Mouse (Mus musculus) embryonic facial prominence, embryonic 12.5 days (tissue): ENCODE measurements around the gene Sh3bp5. TPM values are rescaled to one million over a fixed set of nuclear protein-coding genes. Genes with fewer than 3 reads are reported as not detected.

ENCODE experiments used
- ATAC-seq: fragments of 200-750 bp; cut with Nextera tagmentation; 2 replicates; pipeline ENCODE4 v1.8.0; 2017; ENCODE audit not compliant: insufficient number of reproducible peaks, insufficient read depth, low FRiP score, low TSS enrichment
- H3K27ac ChIP-seq: fragments of 300-500 bp; sonication (generic); 2 replicates; pipeline ENCODE4 v1.5.1; 2016; ENCODE audit warnings: mild to moderate bottlenecking
- H3K27me3 ChIP-seq: fragments of 300-500 bp; sonication (generic); 2 replicates; pipeline ENCODE4 v1.6.1; 2016; ENCODE audit warnings: mild to moderate bottlenecking, moderate library complexity
- H3K36me3 ChIP-seq: fragments of 300-500 bp; sonication (generic); 2 replicates; pipeline ENCODE4 v1.6.1; 2016; ENCODE audit warnings: mild to moderate bottlenecking
- H3K4me1 ChIP-seq: fragments of 300-500 bp; sonication (generic); 2 replicates; pipeline ENCODE4 v1.6.1; 2016
- H3K4me2 ChIP-seq: fragments of 300-500 bp; sonication (generic); replicated peaks from 2 replicates; pipeline ENCODE4 v1.6.1; 2016; ENCODE audit warnings: mild to moderate bottlenecking, moderate library complexity
- H3K4me3 ChIP-seq: fragments of 300-500 bp; sonication (generic); 2 replicates; pipeline ENCODE4 v1.5.1; 2016; ENCODE audit warnings: mild to moderate bottlenecking
- H3K9ac ChIP-seq: fragments of 300-500 bp; sonication (generic); 2 replicates; pipeline ENCODE4 v1.6.1; 2016; ENCODE audit warnings: mild to moderate bottlenecking, moderate library complexity
- H3K9me3 ChIP-seq: fragments of 300-500 bp; sonication (generic); 2 replicates; pipeline ENCODE4 v1.6.1; 2016; ENCODE audit warnings: mild to moderate bottlenecking, moderate library complexity
- WGBS: fragments of 180-500 bp; shearing (Covaris S2); methylation state at CpG from one replicate; pipeline ENCODE4 v1.1.7; 2016; 5-methylcytosine and 5-hydroxymethylcytosine counted together
- polyA plus RNA-seq: library from polyadenylated mRNA; unstranded; fragments of >200 nt; fragmentation: Nextera tagmentation; extraction: Ambion mirVana; gene quantifications from 2 replicates; pipeline ENCODE4 v1.2.1, GENCODE M21; 2016

The Sh3bp5 gene
- polyA plus RNA-seq, 1 experiment from 2014 or later, result 34.7 TPM

DNA sequence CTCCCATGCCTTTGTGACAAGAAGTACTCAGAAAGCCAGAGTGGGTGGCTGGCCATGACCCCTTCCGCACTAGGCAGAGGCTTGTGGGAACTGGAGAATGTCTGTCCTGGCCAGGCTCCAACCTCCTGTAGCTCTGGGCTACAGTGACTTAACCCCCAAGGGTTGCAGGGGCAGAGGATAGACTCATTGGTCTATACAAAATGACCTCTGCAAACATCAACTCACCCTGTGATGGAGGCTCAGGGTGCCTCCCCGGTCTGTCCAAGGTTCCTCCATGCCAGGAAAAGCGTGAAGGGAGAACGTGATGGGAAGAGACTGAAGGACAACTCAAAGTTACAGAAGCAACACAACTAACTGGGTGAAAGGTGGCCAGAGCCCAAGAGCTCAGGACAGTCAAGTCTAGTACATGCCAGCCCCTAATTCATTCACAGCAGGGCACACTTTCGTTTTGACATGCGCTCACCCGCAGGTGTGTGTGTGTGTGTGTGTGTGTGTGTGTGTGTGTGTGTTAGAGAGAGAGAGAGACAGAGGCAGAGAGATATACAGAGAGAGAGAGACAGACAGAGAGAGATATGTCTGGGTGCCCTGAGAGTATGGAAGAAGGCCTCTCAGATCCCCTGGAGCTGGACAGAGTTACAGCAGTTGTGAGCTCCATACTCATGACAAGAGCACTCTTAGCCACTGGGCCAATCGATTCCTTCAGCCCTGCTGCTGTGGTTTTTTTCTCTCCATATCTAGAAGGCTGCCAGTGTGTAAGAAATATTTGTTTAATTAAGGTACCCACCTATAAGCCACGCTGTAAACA is 37.9 kb downstream of the Sh3bp5 start:
- ATAC-seq, result no peak
- Histone ChIP-seq H3K4me3 (no peak overlapping the region), H3K27me3 (no peaks in the 10 kb centered on the region), H3K36me3 (peaks cover 9% of the 10 kb centered on the region; the same call in 1 of the 2 replicates), H3K4me2 (no peak overlapping the region), H3K27ac (no peak overlapping the region), H3K9me3 (no peaks in the 10 kb centered on the region), H3K4me1 (peaks cover 4% of the 10 kb centered on the region; the same call in 1 of the 2 replicates), H3K9ac (no peak overlapping the region)
- 84% methylated on average over 9 of the region's 9 CpGs for WGBS

GRCm38 (mm10) chr14:31397353-31397752 is 38.5 kb downstream of the Sh3bp5 start:
- WGBS, result 87% methylated on average over 12 of the region's 12 CpGs
- no peak overlapping the region for H3K4me3 ChIP-seq
- H3K9me3 ChIP-seq, result no peaks in the 10 kb centered on the region
- no peaks in the 10 kb centered on the region for H3K27me3 ChIP-seq
- H3K27ac ChIP-seq, result no peak overlapping the region
- no peak overlapping the region for H3K4me2 ChIP-seq
- H3K4me1 ChIP-seq, result peaks cover 2% of the 10 kb centered on the region; the same call in 1 of the 2 replicates
- H3K9ac ChIP-seq, result no peak overlapping the region
- H3K36me3 ChIP-seq, result peaks cover 9% of the 10 kb centered on the region; the same call in 1 of the 2 replicates
- ATAC-seq, result no peak

DNA sequence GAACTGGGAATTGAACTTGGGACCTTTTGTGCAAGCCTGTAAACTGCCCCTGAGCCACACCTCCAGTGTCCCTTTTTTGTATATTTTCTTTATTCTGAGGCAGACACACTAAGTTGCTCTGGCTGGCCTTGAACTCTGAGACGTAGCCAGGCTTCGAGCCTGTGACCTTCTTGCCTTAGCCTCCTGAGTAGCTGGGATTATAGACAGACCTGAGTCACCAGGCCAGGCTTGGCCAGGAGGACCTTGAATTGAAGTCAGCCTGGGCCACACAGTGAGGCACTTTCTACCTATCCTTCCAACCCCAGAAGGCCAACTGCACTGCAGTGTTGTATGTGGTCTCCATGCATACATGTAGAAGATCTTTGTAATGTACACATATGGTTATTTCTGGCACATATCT is 39.5 kb downstream of the Sh3bp5 start:
- no peak overlapping the region for H3K9ac ChIP-seq
- H3K4me1 ChIP-seq, result no peaks in the 10 kb centered on the region
- H3K4me3 ChIP-seq, result no peak overlapping the region
- no peaks in the 10 kb centered on the region for H3K27me3 ChIP-seq
- no peaks in the 10 kb centered on the region for H3K9me3 ChIP-seq
- H3K4me2 ChIP-seq, result no peak overlapping the region
- no peak overlapping the region for H3K27ac ChIP-seq
- peaks cover 9% of the 10 kb centered on the region; the same call in 1 of the 2 replicates for H3K36me3 ChIP-seq
- no peak for ATAC-seq
- WGBS, result 92% methylated on average over 2 of the region's 2 CpGs

GRCm38 (mm10) chr14:31395629-31396199 is 40.2 kb downstream of the Sh3bp5 start:
- 94% methylated on average over 7 of the region's 7 CpGs for WGBS
- no peak overlapping the region for H3K27ac ChIP-seq
- H3K4me1 ChIP-seq, result no peaks in the 10 kb centered on the region
- peaks cover 9% of the 10 kb centered on the region; the same call in 1 of the 2 replicates for H3K36me3 ChIP-seq
- no peak overlapping the region for H3K4me2 ChIP-seq
- no peaks in the 10 kb centered on the region for H3K9me3 ChIP-seq
- H3K27me3 ChIP-seq, result no peaks in the 10 kb centered on the region
- no peak overlapping the region for H3K9ac ChIP-seq
- H3K4me3 ChIP-seq, result no peak overlapping the region
- ATAC-seq, result no peak

- Histone ChIP-seq H3K4me2 (no peak overlapping the region), H3K27ac (no peak overlapping the region), H3K4me3 (no peak overlapping the region), H3K4me1 (no peaks in the 10 kb centered on the region), H3K27me3 (no peaks in the 10 kb centered on the region), H3K9ac (no peak overlapping the region), H3K36me3 (peaks cover 6% of the 10 kb centered on the region; the same call in 1 of the 2 replicates), H3K9me3 (no peaks in the 10 kb centered on the region)
- no peak for ATAC-seq
- 93% methylated on average over 9 of the region's 9 CpGs for WGBS
Measured at GRCm38 (mm10) chr14:31394822-31395532, 40.9 kb downstream of the Sh3bp5 start.

GRCm38 (mm10) chr14:31393936-31394630 is 41.8 kb downstream of the Sh3bp5 start:
- Histone ChIP-seq H3K27ac (no peak overlapping the region), H3K9ac (no peak overlapping the region), H3K4me3 (no peak overlapping the region), H3K36me3 (peaks cover 6% of the 10 kb centered on the region; the same call in 1 of the 2 replicates), H3K4me2 (no peak overlapping the region), H3K4me1 (no peaks in the 10 kb centered on the region), H3K27me3 (no peaks in the 10 kb centered on the region), H3K9me3 (no peaks in the 10 kb centered on the region)
- ATAC-seq, result no peak
- 76% methylated on average over 7 of the region's 7 CpGs for WGBS

DNA sequence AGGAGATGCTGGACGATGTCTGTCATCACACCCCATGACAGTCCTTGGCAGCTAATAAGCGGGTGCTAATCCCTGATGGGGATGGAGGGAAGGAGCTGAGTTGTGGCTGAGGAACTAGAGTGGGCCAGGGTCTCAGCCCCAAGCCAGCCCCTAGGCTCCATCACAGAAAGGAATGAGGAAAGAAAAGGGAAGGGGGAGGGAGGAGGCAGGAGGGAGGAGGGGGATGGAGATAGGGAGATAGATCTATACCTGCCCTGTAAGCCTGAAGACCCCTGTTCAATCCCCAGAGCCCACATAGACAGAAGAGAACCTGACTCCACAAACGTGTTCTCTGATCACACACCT is 42.4 kb downstream of the Sh3bp5 start:
- Histone ChIP-seq H3K4me2 (no peak overlapping the region), H3K4me1 (peaks cover 5% of the 10 kb centered on the region; the same call in 1 of the 2 replicates), H3K36me3 (peaks cover 6% of the 10 kb centered on the region; the same call in 1 of the 2 replicates), H3K27me3 (no peaks in the 10 kb centered on the region), H3K4me3 (no peak overlapping the region), H3K9me3 (no peaks in the 10 kb centered on the region), H3K27ac (no peak overlapping the region), H3K9ac (no peak overlapping the region)
- WGBS, result 78% methylated on average over 3 of the region's 3 CpGs
- ATAC-seq, result no peak

- Histone ChIP-seq H3K27me3 (no peaks in the 10 kb centered on the region), H3K4me2 (no peak overlapping the region), H3K27ac (no peak overlapping the region), H3K9ac (no peak overlapping the region), H3K9me3 (no peaks in the 10 kb centered on the region), H3K4me1 (peaks cover 10% of the 10 kb centered on the region), H3K4me3 (no peak overlapping the region), H3K36me3 (peaks cover 6% of the 10 kb centered on the region; the same call in 1 of the 2 replicates)
- WGBS, result 80% methylated on average over 8 of the region's 8 CpGs
- ATAC-seq, result no peak
Measured at GRCm38 (mm10) chr14:31392873-31393545, 42.9 kb downstream of the Sh3bp5 start.

GRCm38 (mm10) chr14:31392300-31392699 is 43.6 kb downstream of the Sh3bp5 start:
- H3K27ac ChIP-seq, result no peak overlapping the region
- no peak overlapping the region for H3K9ac ChIP-seq
- peaks cover 16% of the 10 kb centered on the region for H3K4me1 ChIP-seq
- no peak overlapping the region for H3K4me2 ChIP-seq
- no peak for ATAC-seq
- no peaks in the 10 kb centered on the region for H3K27me3 ChIP-seq
- H3K9me3 ChIP-seq, result no peaks in the 10 kb centered on the region
- H3K36me3 ChIP-seq, result peaks cover 6% of the 10 kb centered on the region; the same call in 1 of the 2 replicates
- no peak overlapping the region for H3K4me3 ChIP-seq
- WGBS, result 83% methylated on average over 5 of the region's 5 CpGs

- WGBS, result 89% methylated on average over 8 of the region's 8 CpGs
- Histone ChIP-seq H3K4me1 (peaks cover 24% of the 10 kb centered on the region), H3K4me3 (no peak overlapping the region), H3K27ac (no peak overlapping the region), H3K9ac (no peak overlapping the region), H3K27me3 (no peaks in the 10 kb centered on the region), H3K4me2 (no peak overlapping the region), H3K9me3 (no peaks in the 10 kb centered on the region), H3K36me3 (no peaks in the 10 kb centered on the region)
- ATAC-seq, result no peak
Measured at GRCm38 (mm10) chr14:31389421-31390147, 46.3 kb downstream of the Sh3bp5 start.
